Mouse (Mus musculus) A20 (cell line): ENCODE measurements around the gene Myl7.
A peak's percentile ranks its signal among the peaks of the same experiment; 100 is the strongest.

ENCODE experiments used
- DNase-seq: peaks from one replicate; pipeline ENCODE4 v3.0.0-alpha.2; 2011; ENCODE audit warnings: low read depth, low spot score

The Myl7 gene

GRCm38 (mm10) chr11:5903844-5904243 is 5.3 kb upstream of the Myl7 start:
- no peak for DNase-seq

GRCm38 (mm10) chr11:5902390-5902789 is 3.8 kb upstream of the Myl7 start:
- DNase-seq: no peak

DNA sequence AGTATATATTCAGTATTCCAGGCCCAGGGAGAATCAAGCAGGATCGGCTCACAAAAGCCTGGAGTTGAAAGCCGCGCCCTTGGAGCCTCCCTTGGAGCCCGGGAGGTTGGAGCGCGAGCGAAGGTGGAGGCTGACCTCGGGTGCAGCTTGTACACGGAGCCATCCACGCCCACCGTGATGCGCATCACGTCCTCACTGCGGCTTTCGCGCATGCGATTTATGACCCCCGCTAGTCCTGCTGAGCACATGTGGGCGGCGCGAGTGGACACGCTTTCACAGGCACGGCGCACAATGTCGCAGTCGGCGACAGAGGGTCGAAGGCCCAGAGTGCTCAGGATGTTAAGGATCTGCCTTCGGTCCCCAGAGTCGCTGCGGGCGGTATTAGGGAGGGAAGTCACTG is 3.4 kb upstream of the Myl7 start:
- no peak for DNase-seq

DNA sequence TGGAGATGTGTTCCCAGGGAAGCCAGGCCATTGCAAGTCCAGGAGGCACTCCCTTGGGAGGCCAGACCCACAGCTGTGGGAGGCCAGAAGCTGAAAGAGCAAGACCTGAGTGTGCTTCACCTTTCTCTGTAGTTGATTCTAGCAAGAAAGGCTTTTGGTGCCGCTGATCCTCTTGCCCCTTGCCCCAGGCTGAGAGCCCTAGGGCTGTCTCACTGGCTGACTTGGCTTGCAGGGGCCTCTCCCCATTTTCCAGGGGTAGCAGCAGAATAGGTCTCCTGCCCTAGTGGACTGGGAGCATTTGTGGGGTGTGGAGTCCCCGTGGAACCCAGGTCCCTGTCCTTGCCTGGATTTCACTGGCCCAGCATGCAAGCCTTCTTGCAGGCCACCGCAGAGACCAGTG is 2.7 kb upstream of the Myl7 start:
- no peak for DNase-seq

- no peak for DNase-seq
These were observed 704 bp upstream of the Myl7 start for GRCm38 (mm10) chr11:5899286-5899685.

- DNase-seq: no peak
These were observed 743 bp downstream of the Myl7 start for GRCm38 (mm10) chr11:5897839-5898238.

- no peak for DNase-seq
These were observed 1.4 kb downstream of the Myl7 start for GRCm38 (mm10) chr11:5897230-5897629.

DNA sequence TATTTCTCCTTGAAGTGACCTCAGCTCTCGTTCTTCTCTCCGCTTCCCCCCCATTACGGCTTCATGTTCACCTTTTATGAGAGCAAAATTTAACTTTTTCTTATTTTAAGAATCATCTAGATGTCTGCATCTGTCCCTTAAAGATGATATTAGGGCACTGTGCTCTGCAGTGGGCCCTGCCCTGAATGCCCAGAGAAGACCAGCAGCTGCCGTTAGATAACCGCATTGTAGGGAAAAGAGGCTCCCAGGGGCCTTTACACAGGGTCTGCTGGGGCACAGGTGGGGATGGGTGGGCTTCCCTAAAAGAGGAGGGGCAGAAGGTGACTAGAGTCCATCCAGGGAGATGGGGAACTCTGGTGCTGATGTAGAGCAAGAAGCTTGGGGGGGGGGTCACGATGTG is 4.8 kb downstream of the Myl7 start:
- no peak for DNase-seq

DNA sequence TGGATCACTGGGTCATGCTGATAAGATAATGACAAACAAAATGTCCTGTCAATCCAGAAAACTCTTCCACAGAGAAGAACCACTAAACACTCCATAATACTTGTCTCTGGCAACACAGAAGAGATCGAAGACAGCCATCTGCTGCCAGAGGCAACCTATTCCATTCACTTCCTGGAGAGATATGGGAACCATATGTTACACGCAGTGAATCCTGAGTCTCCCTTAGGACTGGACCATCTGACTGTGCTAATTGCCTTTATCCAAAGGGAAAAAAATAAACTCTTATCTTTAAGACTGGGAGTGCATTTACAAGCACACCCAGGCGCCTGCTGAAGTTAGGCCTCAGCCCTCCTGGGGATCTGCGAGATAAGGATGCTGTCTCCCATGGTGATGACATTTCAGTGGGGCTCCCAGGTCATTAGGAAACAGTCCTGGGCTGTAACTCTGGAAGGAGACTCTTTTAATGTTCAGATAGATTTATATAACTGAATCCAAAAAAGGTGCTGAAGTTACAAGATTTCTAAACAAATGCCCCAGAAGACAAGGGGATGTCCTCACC is 5.7 kb downstream of the Myl7 start:
- no peak for DNase-seq

GRCm38 (mm10) chr11:5892151-5892591 is 6.4 kb downstream of the Myl7 start:
- peak; percentile 62 for DNase-seq

DNA sequence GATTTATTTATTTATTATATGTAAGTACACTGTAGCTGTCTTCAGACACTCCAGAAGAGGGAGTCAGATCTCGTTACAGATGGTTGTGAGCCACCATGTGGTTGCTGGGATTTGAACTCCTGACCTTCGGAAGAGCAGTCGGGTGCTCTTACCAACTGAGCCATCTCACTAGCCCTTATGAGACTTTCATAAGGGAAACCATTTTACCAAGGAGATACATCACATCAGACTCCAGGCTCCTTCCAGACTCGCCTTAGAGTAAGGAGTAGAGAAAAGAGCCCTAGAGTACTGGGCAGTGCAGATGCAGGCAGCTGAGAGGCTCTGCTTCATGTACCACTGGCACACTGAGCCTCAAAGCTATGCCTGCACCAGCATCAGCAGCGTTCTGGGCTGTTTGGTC is 10.0 kb downstream of the Myl7 start:
- DNase-seq: peak; percentile 22

- no peak for DNase-seq
These were observed 11.3 kb downstream of the Myl7 start for GRCm38 (mm10) chr11:5887250-5887649.

DNA sequence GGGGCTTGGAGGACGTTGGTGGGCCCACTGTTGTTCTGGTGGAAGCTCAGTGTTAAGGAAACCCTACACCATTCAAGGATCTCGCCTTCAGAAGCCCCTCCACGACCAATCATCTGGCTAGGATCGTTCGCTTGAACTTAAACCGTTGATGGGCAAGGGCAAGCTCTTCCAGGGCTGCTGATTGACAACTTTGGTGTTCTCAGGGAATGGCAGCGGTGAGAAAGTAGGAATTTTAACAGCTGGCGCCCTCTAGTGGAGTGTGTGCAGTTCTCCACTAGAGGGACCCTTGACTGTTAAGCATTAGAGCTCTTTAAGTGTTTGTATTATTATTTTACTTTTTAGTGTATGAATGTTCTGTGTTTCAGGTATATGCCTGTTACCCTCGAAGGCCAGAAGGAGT is 12.4 kb downstream of the Myl7 start:
- peak; percentile 49 for DNase-seq

GRCm38 (mm10) chr11:5882518-5882917 is 16.1 kb downstream of the Myl7 start:
- no peak for DNase-seq

DNA sequence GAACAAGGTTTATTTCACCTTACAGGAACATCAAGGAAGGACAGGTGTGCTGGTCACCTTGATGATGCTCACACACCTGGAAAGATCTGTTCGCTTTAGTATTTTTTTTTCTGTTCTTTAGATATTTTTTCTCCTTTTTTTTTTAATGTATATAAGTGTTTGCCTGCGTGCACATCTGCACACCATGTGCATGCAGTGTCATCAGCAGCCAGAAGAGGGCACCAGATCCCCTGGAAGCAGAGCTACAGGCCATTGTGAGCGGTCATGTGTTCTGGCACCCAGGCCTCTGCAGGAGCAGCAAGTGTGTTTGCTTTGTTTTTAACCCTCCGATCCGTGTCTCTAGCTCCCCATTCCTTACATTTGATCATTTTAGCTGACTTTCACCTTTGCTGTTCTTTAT is 18.7 kb downstream of the Myl7 start:
- DNase-seq: peak; percentile 87

- no peak for DNase-seq
These were observed 19.9 kb downstream of the Myl7 start for GRCm38 (mm10) chr11:5878661-5879060.

DNA sequence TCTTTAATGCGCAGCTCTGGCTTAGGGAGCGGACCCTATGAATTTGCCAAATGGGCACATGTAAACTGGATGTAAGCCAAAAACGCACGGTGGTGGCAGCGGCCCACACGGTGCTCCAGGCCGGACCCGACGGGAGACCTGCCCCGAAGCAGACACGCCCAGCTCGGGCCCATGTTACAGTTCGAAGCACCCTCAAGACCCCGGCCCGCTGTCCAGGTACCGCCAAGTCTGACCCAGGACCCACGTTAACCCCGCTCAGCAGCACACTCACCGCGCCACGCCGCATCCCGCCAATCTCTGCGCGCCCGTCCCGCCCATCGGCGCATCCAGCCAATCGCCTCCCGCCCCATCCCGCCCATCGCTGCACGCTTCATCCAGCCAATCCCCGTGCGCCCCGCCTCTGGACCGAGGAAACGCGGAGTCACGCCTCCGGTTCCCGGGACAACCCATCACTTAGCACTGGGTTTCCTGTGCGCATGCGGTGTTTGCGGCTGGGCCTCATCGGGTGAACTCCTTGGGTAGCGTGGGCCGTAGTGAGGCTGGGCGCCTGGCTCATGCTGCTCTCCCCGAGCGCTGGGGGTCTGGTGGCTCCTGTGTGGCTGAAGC is 20.6 kb downstream of the Myl7 start, which contains the start of gene Pold2:
TSS of gene Pold2 (minus strand) at position 372 of the 606 bp plus-strand sequence.
- DNase-seq: peak; percentile 99

- no peak for DNase-seq
These were observed 21.2 kb downstream of the Myl7 start for GRCm38 (mm10) chr11:5877421-5877820.

GRCm38 (mm10) chr11:5873192-5873591 is 25.4 kb downstream of the Myl7 start:
- no peak for DNase-seq

GRCm38 (mm10) chr11:5872707-5873106 is 25.9 kb downstream of the Myl7 start:
- no peak for DNase-seq

- DNase-seq: no peak
These were observed 28.5 kb downstream of the Myl7 start for GRCm38 (mm10) chr11:5870069-5870468.

- no peak for DNase-seq
These were observed 29.3 kb downstream of the Myl7 start for GRCm38 (mm10) chr11:5869331-5869730.

- DNase-seq: no peak
These were observed 30.3 kb downstream of the Myl7 start for GRCm38 (mm10) chr11:5868324-5868723.

- DNase-seq: no peak
These were observed 31.4 kb downstream of the Myl7 start for GRCm38 (mm10) chr11:5867196-5867595.
